Mouse (Mus musculus): ENCODE results near the gene Usp33.

DNA sequence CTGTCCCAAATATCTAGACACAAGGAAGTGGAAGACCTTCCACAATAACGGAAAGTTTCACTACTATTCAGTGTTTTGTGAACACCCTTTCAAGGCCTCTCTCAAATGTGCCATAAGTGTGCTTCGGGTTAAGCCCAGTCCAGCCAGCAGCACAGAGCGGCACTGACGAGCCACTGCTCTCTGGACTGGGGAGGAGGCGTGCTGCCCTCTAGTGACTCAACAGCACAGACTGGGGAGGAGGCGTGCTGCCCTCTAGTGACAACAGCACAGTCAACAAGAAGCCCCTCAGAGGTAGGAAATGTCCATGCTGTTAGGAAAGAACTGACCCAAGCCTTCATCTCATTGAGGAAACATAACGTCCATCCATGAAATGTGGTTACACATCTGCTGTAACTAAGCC lies 30.7 kb upstream of the Usp33 start:
- peak; percentile 100 for TF ChIP-seq CTCF (IDR thresholded peaks at IDR 0.05; ENCODE audit: low read depth)
- no peak for TF ChIP-seq EP300 (IDR thresholded peaks at IDR 0.05; ENCODE audit: low read depth)

Data from liver, postnatal 0 days (tissue).